Mouse (Mus musculus) Patski (cell line): ENCODE results near the gene Tas1r3. TPM values are rescaled to one million over a fixed set of nuclear protein-coding genes. Genes with fewer than 3 reads are reported as not detected.

Source experiments
- ATAC-seq: fragments of 100-300 bp; one replicate; pipeline ENCODE4 v1.8.0; 2021
- CTCF ChIA-PET: fragments of 350-600 bp; sonication (Branson Sonifier 250); formaldehyde crosslinking; loops from one replicate; lab custom pipeline; 2022; ENCODE audit warnings: inconsistent platforms; lab: Charles Lee
- POLR2A ChIA-PET: fragments of 350-600 bp; sonication (Branson Sonifier 250); formaldehyde crosslinking; loops from one replicate; lab custom pipeline; 2022; ENCODE audit warnings: antibody characterized with exemption, inconsistent platforms; lab: Charles Lee
- DNase-seq: peaks from one replicate; pipeline ENCODE4 v3.0.0-alpha.2; 2011; ENCODE audit warnings: low read depth, low spot score
- H3K27me3 ChIP-seq: fragments of 371-371 bp; one replicate; pipeline ENCODE4 v1.5.1; 2021
- CTCF ChIP-seq: fragments of 100-300 bp; IDR thresholded peaks from one replicate; pipeline ENCODE4 v1.5.1; 2021
- in situ Hi-C: fragments of 300-500 bp; cut with MboI; formaldehyde crosslinking; loops from 3 replicates; pipeline ENCODE4 v1.11.1; 2018; ENCODE audit warnings: low pct_unique_long_range_greater_than_20kb, mixed read lengths
- polyA plus RNA-seq: library from polyadenylated mRNA; unstranded; gene quantifications from one replicate; pipeline ENCODE4 v1.2.3, GENCODE M21; 2021

Gene Tas1r3
- polyA plus RNA-seq, 1 experiment from 2014 or later: 1.2 TPM

DNA sequence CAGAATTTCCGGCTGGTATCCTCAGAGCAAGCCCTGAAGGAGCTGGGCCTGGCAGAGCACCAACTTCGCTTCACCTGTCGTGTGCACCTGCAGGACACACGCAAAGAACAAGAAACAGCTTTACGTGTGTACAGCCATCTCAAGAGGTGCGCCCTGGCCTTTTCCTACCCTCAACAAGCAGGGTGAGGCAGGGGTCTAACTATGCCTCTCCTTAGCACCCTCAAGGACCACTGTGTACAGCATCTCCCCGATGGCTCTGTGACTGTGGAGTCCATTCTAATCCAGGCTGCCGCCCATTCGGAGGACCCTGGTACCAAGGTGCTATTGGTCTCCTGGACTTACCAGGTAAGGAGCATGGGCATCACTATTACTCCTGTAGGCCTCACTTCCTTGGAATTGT is 25.0 kb upstream of the Tas1r3 start:
- POLR2A ChIA-PET: no interaction called here
- ATAC-seq: no peak
- no peaks in the 10 kb centered on the region for H3K27me3 ChIP-seq
- CTCF ChIA-PET: no interaction called here
- TF ChIP-seq CTCF: no peak
- DNase-seq: no peak
- in situ Hi-C loops: no loop called here

DNA sequence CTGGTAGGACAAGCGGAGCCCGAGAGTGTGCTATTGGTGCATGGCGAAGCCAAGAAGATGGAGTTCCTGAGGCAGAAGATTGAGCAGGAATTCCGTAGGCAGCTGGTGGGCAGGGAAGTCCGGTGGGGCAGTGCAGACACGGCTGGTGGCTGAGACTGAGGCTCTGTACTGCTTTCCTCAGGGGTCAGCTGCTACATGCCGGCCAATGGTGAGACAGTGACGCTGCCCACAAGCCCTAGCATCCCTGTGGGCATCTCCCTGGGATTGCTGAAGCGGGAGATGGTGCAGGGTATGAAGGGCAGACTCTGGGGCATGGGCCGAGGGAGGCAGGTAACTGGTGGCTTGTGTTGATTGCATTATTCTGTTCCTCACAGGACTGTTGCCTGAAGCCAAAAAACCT is 24.5 kb upstream of the Tas1r3 start:
- CTCF ChIA-PET: no interaction called here
- in situ Hi-C loops: no loop called here
- no peak for ATAC-seq

DNA sequence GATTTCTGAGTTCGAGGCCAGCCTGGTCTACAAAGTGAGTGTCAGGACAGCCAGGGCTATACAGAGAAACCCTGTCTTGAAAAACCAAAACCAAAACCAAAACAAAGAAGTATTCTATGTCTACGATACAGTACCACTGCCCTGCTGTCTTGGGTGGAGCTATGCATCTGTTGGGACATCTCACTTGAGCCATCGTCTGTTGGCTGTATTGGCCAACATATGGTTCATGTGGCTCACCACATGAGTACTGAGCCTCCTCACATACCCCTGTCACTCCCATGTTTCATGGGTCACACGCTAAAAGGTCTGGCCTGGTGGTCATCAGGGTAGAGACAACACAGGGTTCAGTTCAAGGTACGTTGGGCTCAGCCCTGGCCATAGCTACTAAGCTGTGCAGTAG is 23.2 kb upstream of the Tas1r3 start:
- ChIA-PET POLR2A (interaction anchor here (0.8 kb wide), 1 partner anchor 11 kb away, joined by 3 read pairs; no protein-coding TSS in a partner anchor), CTCF (no interaction called here)
- DNase-seq (no peak), ATAC-seq (no peak)
- H3K27me3 ChIP-seq: no peaks in the 10 kb centered on the region
- TF ChIP-seq CTCF: no peak
- in situ Hi-C loops: no loop called here

More for the DNA sequence above, 24.5 kb upstream of the Tas1r3 start:
- H3K27me3 ChIP-seq: no peaks in the 10 kb centered on the region
- POLR2A ChIA-PET: no interaction called here
- TF ChIP-seq CTCF: no peak
- DNase-seq: no peak

DNA sequence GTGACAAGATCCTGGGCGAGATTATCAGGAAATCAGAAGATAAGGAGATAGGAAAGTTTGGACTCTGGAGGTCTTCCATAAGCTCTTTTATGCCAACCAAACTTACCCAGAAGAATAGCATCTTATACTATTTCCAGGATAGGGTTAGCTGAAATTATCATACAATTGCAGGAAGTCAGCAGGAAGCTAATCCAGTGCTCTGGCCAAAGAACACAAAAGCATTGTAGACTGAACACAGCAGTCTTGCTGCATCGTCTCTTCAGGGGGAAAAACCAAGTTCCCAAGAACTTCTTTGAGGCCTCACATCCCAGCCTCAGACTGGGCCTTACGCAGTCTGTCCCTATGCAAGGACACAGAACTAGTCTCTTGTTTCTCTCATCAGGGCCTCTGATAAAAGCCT is 20.4 kb upstream of the Tas1r3 start:
- in situ Hi-C loops: no loop called here
- DNase-seq (no peak), ATAC-seq (no peak)
- no peaks in the 10 kb centered on the region for H3K27me3 ChIP-seq
- CTCF ChIA-PET: interaction anchor here (0.9 kb wide), 1 partner anchor 49 kb away, joined by 3 read pairs; no protein-coding TSS in a partner anchor
- TF ChIP-seq CTCF: no peak
- POLR2A ChIA-PET: no interaction called here

DNA sequence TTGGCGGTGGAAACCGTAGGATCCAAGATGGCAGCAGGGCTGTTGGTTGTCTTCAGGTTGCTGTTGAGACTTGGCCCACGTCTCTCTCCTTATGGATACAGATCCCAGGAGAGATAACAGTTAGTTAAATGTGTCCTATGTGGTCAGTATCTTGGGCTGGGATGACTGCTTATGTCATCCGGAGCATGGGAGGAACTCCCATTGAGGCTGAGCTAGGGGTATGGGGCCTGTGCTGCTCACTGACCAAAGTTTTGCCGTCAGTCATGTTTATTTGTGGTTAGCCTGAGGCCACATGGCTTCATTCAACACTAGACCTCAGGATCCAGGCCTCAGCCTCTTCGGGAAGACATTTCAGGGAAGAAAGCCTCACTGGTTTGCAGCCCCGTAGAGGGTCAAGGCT is 8.2 kb upstream of the Tas1r3 start:
- no peak for DNase-seq
- in situ Hi-C loops: no loop called here
- no peak for ATAC-seq

DNA sequence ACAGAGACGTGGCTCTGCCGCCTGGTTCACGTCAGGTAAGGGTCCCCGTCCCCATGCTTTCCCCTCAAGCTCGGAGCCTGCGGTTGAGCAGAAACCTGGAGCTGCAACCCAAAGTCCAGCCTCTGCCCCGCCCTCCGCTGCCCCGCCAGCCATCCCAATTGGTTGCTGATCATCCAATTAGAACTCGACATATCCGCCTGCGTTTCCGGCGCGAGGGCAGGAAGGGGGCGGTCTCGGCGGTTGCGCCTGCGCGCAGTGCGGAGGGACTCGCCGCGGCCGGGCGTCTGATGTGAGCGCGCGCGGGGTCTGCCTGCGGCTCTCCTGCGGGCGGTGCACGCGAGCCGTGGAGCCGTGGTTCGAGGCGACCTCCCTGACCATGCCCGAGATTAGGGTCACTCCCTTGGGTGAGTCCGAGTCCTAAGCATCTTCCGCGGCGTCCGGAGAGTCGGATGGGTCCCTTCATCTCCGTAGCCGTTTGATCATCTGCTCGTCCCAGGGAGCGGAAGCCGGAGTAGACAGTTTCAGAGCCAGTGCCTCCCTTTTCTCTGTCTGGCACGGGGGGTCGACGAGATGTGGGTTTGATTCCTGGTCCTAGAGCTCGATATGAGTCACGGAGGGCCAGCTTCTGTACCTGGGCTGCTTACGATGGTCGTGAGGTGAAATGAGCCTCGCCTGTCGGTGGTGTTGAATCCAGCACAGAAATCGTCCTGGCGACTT is 6.3 kb upstream of the Tas1r3 start, which contains the start of the genes Cptp and Ints11:
Cptp (minus strand) TSS at position 124 of the 717 bp plus-strand sequence.
Ints11 (plus strand) TSS at position 230 of the 717 bp plus-strand sequence.
- no peaks in the 10 kb centered on the region for H3K27me3 ChIP-seq
- DNase-seq (peak; percentile 34), ATAC-seq (peak; percentile 86)
- ChIA-PET CTCF (interaction anchor here (1.0 kb wide), 1 partner anchor 38 kb away, joined by 3 read pairs; no protein-coding TSS in a partner anchor), POLR2A (interaction anchor here (1.3 kb wide), 1 partner anchor 38 kb away, joined by 4 read pairs; the partner anchor contains the start of gene Aurkaip1)
- in situ Hi-C loops: loop anchor here (5.0 kb wide), 1 partner anchor 37 kb away; the partner anchor contains the start of gene Aurkaip1
- no peak for TF ChIP-seq CTCF

More for the DNA sequence above, 8.2 kb upstream of the Tas1r3 start:
- no peaks in the 10 kb centered on the region for H3K27me3 ChIP-seq
- ChIA-PET POLR2A (no interaction called here), CTCF (no interaction called here)
- TF ChIP-seq CTCF: no peak

DNA sequence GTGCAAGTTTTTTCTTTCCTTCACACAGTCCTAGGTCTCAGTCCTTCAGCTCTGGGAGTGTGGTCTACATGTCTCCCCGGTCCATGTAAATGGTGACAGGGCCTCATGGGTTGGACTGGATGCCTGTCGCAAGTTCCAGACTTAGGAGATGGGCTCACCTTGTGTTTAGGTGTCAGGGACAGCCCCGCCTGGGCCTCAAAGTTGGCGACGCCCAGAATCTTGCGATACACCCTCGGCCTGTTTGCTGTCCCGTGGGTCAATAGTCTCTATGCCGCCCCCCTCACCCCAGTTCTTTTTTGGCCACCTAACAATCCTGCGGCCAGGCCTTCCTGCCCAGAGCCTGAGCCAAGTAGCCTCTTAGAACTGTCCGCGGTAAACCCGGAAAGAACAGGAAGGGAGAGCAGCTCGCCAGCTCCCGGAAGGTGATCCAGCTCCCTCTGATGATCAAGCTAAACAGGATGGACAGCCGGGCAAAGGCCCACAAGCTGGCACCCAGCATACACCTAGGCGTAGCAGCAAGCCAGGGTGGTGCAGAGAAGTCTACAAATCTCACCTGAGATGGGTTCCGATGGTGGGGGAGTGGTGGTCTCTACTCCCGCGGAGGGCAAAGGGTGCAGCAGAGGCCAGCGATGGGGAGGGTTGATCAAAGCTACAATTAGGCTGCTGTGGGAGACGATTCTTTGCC is 5.6 kb upstream of the Tas1r3 start:
- no peak for TF ChIP-seq CTCF
- in situ Hi-C loops: loop anchor here (5.0 kb wide), 1 partner anchor 36 kb away; the partner anchor contains the start of gene Aurkaip1
- POLR2A ChIA-PET: interaction anchor here (1.3 kb wide), 1 partner anchor 37 kb away, joined by 4 read pairs; the partner anchor contains the start of gene Aurkaip1
- H3K27me3 ChIP-seq: no peaks in the 10 kb centered on the region
- CTCF ChIA-PET: interaction anchor here (1.0 kb wide), 1 partner anchor 37 kb away, joined by 3 read pairs; no protein-coding TSS in a partner anchor
- ATAC-seq (peak; percentile 55), DNase-seq (no peak)

DNA sequence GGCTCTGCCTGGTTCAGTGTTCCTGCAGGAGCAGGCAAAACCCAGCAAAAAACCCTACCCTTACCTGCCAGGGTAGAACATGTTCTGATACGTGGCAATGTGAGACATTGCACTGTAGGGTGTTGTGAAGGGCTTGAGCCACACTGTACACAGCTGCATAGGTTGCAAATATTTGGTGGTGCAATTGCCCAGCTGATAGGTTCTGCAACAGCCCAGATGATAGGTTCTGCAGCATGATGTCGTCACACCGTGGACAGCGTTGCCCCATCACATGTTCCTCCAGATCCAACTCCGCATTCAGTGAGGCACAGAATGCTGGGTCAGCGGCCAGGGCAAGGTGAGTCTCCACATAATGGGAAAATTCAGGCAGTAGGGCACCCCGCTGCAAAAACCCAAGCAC is 1.4 kb downstream of the Tas1r3 start:
- H3K27me3 ChIP-seq: no peaks in the 10 kb centered on the region
- no peak for ATAC-seq
- no peak for TF ChIP-seq CTCF
- in situ Hi-C loops: no loop called here
- ChIA-PET POLR2A (interaction anchor here (0.8 kb wide), 1 partner anchor 14 kb away, joined by 3 read pairs; the partner anchor contains the start of gene Dvl1), CTCF (no interaction called here)
- DNase-seq: no peak

DNA sequence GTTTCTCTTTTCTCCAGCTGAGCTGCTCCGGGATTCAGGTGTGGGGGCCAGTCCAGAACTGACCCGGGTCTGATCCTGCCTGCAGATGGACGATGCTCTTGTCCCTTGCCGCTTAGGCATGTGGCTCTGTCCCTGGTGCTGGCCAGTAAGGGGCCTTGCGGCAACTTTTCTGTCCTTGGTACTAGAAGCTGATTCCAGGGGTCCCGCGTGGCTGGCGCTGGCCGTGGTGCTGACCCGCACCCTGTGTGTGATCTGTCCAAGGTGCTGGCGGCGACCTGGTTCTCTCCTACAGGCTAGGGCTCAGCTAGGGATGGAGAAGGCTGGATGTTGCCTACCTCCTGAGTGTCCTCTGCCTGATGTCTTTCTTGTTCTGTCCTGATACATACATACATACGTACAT is 3.8 kb downstream of the Tas1r3 start:
- no peaks in the 10 kb centered on the region for H3K27me3 ChIP-seq
- DNase-seq: no peak
- POLR2A ChIA-PET: no interaction called here
- ATAC-seq: no peak
- no peak for TF ChIP-seq CTCF
- in situ Hi-C loops: no loop called here
- CTCF ChIA-PET: no interaction called here

DNA sequence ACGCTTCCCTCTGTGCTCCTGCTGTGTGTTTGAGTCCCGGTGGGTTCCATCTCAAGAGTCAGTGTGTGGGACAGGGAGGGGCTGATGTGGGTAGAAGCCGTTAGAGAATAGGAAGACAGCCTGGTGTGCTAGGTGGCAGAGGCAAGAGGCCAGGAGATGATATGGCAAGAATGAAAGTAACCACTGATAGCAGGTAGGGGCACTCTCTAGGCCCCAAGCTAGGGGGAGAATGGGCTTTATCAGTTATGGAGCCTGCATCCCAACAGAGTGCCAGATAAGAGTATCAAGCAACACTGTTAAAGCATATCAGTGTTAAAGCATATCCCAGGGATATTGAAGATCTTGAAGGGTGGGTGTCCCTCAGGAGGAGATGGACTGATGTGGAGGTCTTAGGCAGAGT is 6.3 kb downstream of the Tas1r3 start:
- no peak for ATAC-seq
- no peak for DNase-seq
- H3K27me3 ChIP-seq: no peaks in the 10 kb centered on the region
- ChIA-PET CTCF (interaction anchor here (1.0 kb wide), 2 partner anchors 9 to 23 kb away, joined by 3 read pairs; no protein-coding TSS in a partner anchor), POLR2A (no interaction called here)
- in situ Hi-C loops: no loop called here
- TF ChIP-seq CTCF: no peak

DNA sequence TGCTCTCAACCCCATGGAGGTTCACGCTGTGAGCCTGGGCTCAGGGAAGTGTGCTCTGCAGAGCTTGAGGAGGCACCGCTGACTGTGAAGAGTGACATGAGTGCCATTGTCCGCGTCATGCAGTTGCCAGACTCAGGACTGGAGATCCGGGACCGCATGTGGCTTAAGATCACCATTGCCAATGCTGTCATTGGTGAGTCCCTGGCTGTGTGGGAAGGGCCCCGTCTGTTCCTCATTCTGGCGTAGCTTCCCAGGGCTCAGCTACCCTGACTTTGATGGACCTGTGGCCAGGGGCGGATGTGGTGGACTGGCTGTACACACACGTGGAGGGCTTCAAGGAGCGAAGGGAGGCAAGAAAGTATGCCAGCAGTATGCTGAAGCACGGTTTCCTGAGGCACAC is 7.1 kb downstream of the Tas1r3 start:
- in situ Hi-C loops: no loop called here
- ChIA-PET CTCF (no interaction called here), POLR2A (interaction anchor here (0.9 kb wide), 1 partner anchor 22 kb away, joined by 3 read pairs; no protein-coding TSS in a partner anchor)
- ATAC-seq: no peak
- TF ChIP-seq CTCF: no peak
- DNase-seq: no peak
- H3K27me3 ChIP-seq: no peaks in the 10 kb centered on the region
